Mouse (Mus musculus): ENCODE measurements at regions not wholly inside any gene's neighbourhood (a gene's known extent, or its start where the extent isn't known, plus 50 kb on each side); places are given as distances from the start of the nearest gene placed in this dataset.

GRCm38 (mm10) chr3:52648836-52649500, 368.1 kb downstream of the Cog6 start:
- Histone ChIP-seq H3K9me3 (ENCODE audit: control insufficient read depth, low read length) (no peaks in the 10 kb centered on the region), H3K4me3 (ENCODE audit: low read length) (no peak overlapping the region), H3K27me3 (ENCODE audit: control insufficient read depth, insufficient read depth, low read length) (no peaks in the 10 kb centered on the region), H3K4me1 (ENCODE audit: control insufficient read depth, insufficient read depth, low read length) (peaks cover 5% of the 10 kb centered on the region; the same call in 1 of the 2 replicates), H3K36me3 (ENCODE audit: control insufficient read depth, insufficient read depth, low read length) (no peaks in the 10 kb centered on the region), H3K9ac (ENCODE audit: low read depth, low read length) (no peak overlapping the region), H3K27ac (ENCODE audit: low read depth, low read length) (no peak overlapping the region), H3K4me2 (replicated peaks; ENCODE audit: low read depth, low read length) (no peak overlapping the region)
- WGBS = 81% methylated on average over 4 of the region's 4 CpGs
- ATAC-seq (ENCODE audit: low FRiP score, low TSS enrichment) = no peak

GRCm38 (mm10) chr3:52647900-52648299, 369.1 kb downstream of the Cog6 start:
- Histone ChIP-seq H3K4me1 (ENCODE audit: control insufficient read depth, insufficient read depth, low read length) (peaks cover 6% of the 10 kb centered on the region; the same call in 1 of the 2 replicates), H3K9me3 (ENCODE audit: control insufficient read depth, low read length) (no peaks in the 10 kb centered on the region), H3K27me3 (ENCODE audit: control insufficient read depth, insufficient read depth, low read length) (no peaks in the 10 kb centered on the region), H3K4me3 (ENCODE audit: low read length) (no peak overlapping the region), H3K9ac (ENCODE audit: low read depth, low read length) (no peak overlapping the region), H3K4me2 (replicated peaks; ENCODE audit: low read depth, low read length) (no peak overlapping the region), H3K36me3 (ENCODE audit: control insufficient read depth, insufficient read depth, low read length) (no peaks in the 10 kb centered on the region), H3K27ac (ENCODE audit: low read depth, low read length) (no peak overlapping the region)
- ATAC-seq (ENCODE audit: low FRiP score, low TSS enrichment) = no peak
- WGBS = 92% methylated on average over 5 of the region's 5 CpGs

GRCm38 (mm10) chr3:52647161-52647692, 369.8 kb downstream of the Cog6 start:
- no peaks in the 10 kb centered on the region for H3K27me3 ChIP-seq (ENCODE audit: control insufficient read depth, insufficient read depth, low read length)
- H3K27ac ChIP-seq (ENCODE audit: low read depth, low read length) = no peak overlapping the region
- no peak overlapping the region for H3K4me2 ChIP-seq (replicated peaks; ENCODE audit: low read depth, low read length)
- no peak overlapping the region for H3K4me3 ChIP-seq (ENCODE audit: low read length)
- peaks cover 6% of the 10 kb centered on the region; the same call in 1 of the 2 replicates for H3K4me1 ChIP-seq (ENCODE audit: control insufficient read depth, insufficient read depth, low read length)
- WGBS = 78% methylated on average over 10 of the region's 10 CpGs
- no peak overlapping the region for H3K9ac ChIP-seq (ENCODE audit: low read depth, low read length)
- H3K36me3 ChIP-seq (ENCODE audit: control insufficient read depth, insufficient read depth, low read length) = no peaks in the 10 kb centered on the region
- ATAC-seq (ENCODE audit: low FRiP score, low TSS enrichment) = no peak
- H3K9me3 ChIP-seq (ENCODE audit: control insufficient read depth, low read length) = no peaks in the 10 kb centered on the region

- Histone ChIP-seq H3K4me3 (ENCODE audit: low read length) (no peak overlapping the region), H3K9ac (ENCODE audit: low read depth, low read length) (no peak overlapping the region), H3K36me3 (ENCODE audit: control insufficient read depth, insufficient read depth, low read length) (no peaks in the 10 kb centered on the region), H3K4me1 (ENCODE audit: control insufficient read depth, insufficient read depth, low read length) (peaks cover 6% of the 10 kb centered on the region; the same call in 1 of the 2 replicates), H3K27ac (ENCODE audit: low read depth, low read length) (no peak overlapping the region), H3K9me3 (ENCODE audit: control insufficient read depth, low read length) (no peaks in the 10 kb centered on the region), H3K4me2 (replicated peaks; ENCODE audit: low read depth, low read length) (no peak overlapping the region), H3K27me3 (ENCODE audit: control insufficient read depth, insufficient read depth, low read length) (no peaks in the 10 kb centered on the region)
- WGBS = 43% methylated on average over 12 of the region's 12 CpGs
- ATAC-seq (ENCODE audit: low FRiP score, low TSS enrichment) = 0 out of 2 replicates have a peak, but pooled peaks have one; percentile 12
Observed at GRCm38 (mm10) chr3:52645156-52645555, 371.9 kb downstream of the Cog6 start.

- H3K27ac ChIP-seq (ENCODE audit: low read depth, low read length) = no peak overlapping the region
- no peak overlapping the region for H3K4me3 ChIP-seq (ENCODE audit: low read length)
- ATAC-seq (ENCODE audit: low FRiP score, low TSS enrichment) = peak; percentile 55; the same call in 1 of the 2 replicates
- WGBS = 26% methylated on average over 16 of the region's 16 CpGs
- H3K9me3 ChIP-seq (ENCODE audit: control insufficient read depth, low read length) = no peaks in the 10 kb centered on the region
- H3K4me2 ChIP-seq (replicated peaks; ENCODE audit: low read depth, low read length) = no peak overlapping the region
- no peaks in the 10 kb centered on the region for H3K36me3 ChIP-seq (ENCODE audit: control insufficient read depth, insufficient read depth, low read length)
- peaks cover 6% of the 10 kb centered on the region; the same call in 1 of the 2 replicates for H3K4me1 ChIP-seq (ENCODE audit: control insufficient read depth, insufficient read depth, low read length)
- no peaks in the 10 kb centered on the region for H3K27me3 ChIP-seq (ENCODE audit: control insufficient read depth, insufficient read depth, low read length)
- no peak overlapping the region for H3K9ac ChIP-seq (ENCODE audit: low read depth, low read length)
Observed at GRCm38 (mm10) chr3:52644178-52645128, 372.6 kb downstream of the Cog6 start.

- Histone ChIP-seq H3K4me1 (ENCODE audit: control insufficient read depth, insufficient read depth, low read length) (peaks cover 6% of the 10 kb centered on the region; the same call in 1 of the 2 replicates), H3K27ac (ENCODE audit: low read depth, low read length) (no peak overlapping the region)
- WGBS = 77% methylated on average over 10 of the region's 10 CpGs
Observed at GRCm38 (mm10) chr3:52643796-52644177, 373.2 kb downstream of the Cog6 start.

GRCm38 (mm10) chr3:52643100-52643551, 373.9 kb downstream of the Cog6 start:
- ATAC-seq (ENCODE audit: low FRiP score, low TSS enrichment) = no peak
- Histone ChIP-seq H3K4me1 (ENCODE audit: control insufficient read depth, insufficient read depth, low read length) (peaks cover 6% of the 10 kb centered on the region; the same call in 1 of the 2 replicates), H3K27ac (ENCODE audit: low read depth, low read length) (no peak overlapping the region), H3K27me3 (ENCODE audit: control insufficient read depth, insufficient read depth, low read length) (no peaks in the 10 kb centered on the region), H3K4me3 (ENCODE audit: low read length) (no peak overlapping the region), H3K4me2 (replicated peaks; ENCODE audit: low read depth, low read length) (no peak overlapping the region), H3K9ac (ENCODE audit: low read depth, low read length) (no peak overlapping the region), H3K36me3 (ENCODE audit: control insufficient read depth, insufficient read depth, low read length) (no peaks in the 10 kb centered on the region), H3K9me3 (ENCODE audit: control insufficient read depth, low read length) (no peaks in the 10 kb centered on the region)
- 77% methylated on average over 9 of the region's 9 CpGs for WGBS

More at GRCm38 (mm10) chr3:52643796-52644177, 373.2 kb downstream of the Cog6 start:
- Histone ChIP-seq H3K9ac (ENCODE audit: low read depth, low read length) (no peak overlapping the region), H3K36me3 (ENCODE audit: control insufficient read depth, insufficient read depth, low read length) (no peaks in the 10 kb centered on the region), H3K4me2 (replicated peaks; ENCODE audit: low read depth, low read length) (no peak overlapping the region), H3K4me3 (ENCODE audit: low read length) (no peak overlapping the region), H3K27me3 (ENCODE audit: control insufficient read depth, insufficient read depth, low read length) (no peaks in the 10 kb centered on the region), H3K9me3 (ENCODE audit: control insufficient read depth, low read length) (no peaks in the 10 kb centered on the region)
- ATAC-seq (ENCODE audit: low FRiP score, low TSS enrichment) = no peak

- no peak overlapping the region for H3K27ac ChIP-seq (ENCODE audit: low read depth, low read length)
Observed at GRCm38 (mm10) chr3:52641226-52642181, 373.4 kb downstream of the Foxo1 start.

More at GRCm38 (mm10) chr3:52641226-52642181, 373.4 kb downstream of the Foxo1 start:
- Histone ChIP-seq H3K27me3 (ENCODE audit: control insufficient read depth, insufficient read depth, low read length) (no peaks in the 10 kb centered on the region), H3K36me3 (ENCODE audit: control insufficient read depth, insufficient read depth, low read length) (no peaks in the 10 kb centered on the region), H3K9ac (ENCODE audit: low read depth, low read length) (no peak overlapping the region), H3K4me3 (ENCODE audit: low read length) (no peak overlapping the region), H3K4me2 (replicated peaks; ENCODE audit: low read depth, low read length) (no peak overlapping the region), H3K4me1 (ENCODE audit: control insufficient read depth, insufficient read depth, low read length) (peaks cover 6% of the 10 kb centered on the region; the same call in 1 of the 2 replicates), H3K9me3 (ENCODE audit: control insufficient read depth, low read length) (no peaks in the 10 kb centered on the region)
- WGBS = 87% methylated on average over 10 of the region's 10 CpGs
- ATAC-seq (ENCODE audit: low FRiP score, low TSS enrichment) = no peak
